Mouse (Mus musculus) cerebellum, adult (tissue): ENCODE measurements around the gene Rtraf.
A peak's percentile ranks its signal among the peaks of the same experiment; 100 is the strongest.
"Not testable (repeated sequence)": the region's sequence is repeated elsewhere in the genome, so short reads cannot be mapped to it uniquely, and the experiment has no call there.

Experiments used
- ATAC-seq: cut with Nextera tagmentation; 2 replicates; pipeline ENCODE4 v1.9.2; 2017; ENCODE audit warnings: mild to moderate bottlenecking, moderate library complexity, mixed read lengths; ENCODE audit not compliant: insufficient number of reproducible peaks, low FRiP score, low TSS enrichment

Gene Rtraf

DNA sequence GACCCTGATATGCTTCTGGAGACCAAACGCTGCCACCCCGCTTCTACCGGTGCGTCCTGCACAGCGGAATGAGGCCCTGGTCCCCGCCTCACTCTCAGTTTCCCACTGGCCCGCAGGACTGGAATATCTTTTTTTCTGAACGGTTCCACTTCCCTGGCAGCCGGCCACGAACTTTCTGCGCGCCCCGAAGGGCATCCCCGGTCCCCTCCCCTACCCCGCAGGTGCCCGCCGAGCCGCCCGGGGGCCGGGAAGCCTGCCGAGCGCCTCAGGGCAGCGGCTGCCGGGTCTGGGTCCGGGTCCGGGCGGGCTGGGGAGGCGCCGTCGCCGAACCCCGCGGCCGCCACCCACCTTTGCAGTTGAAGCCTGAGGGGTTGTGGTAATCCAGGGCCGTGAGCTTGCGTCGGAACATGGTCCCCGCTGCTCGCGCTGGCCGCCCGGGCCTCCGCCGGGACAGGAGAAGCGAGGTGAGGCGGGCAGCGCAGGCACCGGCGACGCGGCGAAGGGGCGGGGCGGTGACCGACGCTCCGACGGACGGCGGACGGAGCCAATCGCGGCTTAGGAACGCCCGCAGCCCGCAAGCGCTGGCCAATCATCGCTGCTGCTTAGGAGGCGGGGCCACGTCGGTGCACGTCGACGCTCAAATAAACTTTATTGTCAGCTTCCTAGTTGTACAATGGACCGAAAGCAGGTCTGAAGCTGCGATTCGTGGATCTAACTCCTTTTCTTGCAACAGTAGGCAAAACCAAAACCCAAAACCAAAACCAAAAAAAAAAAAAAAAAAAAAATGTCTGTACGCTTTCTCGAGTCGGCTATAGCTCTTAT is at the start of gene Rtraf:
Rtraf (minus strand) TSS at position 504 of the 822 bp plus-strand sequence.
- ATAC-seq = peak; percentile 98

DNA sequence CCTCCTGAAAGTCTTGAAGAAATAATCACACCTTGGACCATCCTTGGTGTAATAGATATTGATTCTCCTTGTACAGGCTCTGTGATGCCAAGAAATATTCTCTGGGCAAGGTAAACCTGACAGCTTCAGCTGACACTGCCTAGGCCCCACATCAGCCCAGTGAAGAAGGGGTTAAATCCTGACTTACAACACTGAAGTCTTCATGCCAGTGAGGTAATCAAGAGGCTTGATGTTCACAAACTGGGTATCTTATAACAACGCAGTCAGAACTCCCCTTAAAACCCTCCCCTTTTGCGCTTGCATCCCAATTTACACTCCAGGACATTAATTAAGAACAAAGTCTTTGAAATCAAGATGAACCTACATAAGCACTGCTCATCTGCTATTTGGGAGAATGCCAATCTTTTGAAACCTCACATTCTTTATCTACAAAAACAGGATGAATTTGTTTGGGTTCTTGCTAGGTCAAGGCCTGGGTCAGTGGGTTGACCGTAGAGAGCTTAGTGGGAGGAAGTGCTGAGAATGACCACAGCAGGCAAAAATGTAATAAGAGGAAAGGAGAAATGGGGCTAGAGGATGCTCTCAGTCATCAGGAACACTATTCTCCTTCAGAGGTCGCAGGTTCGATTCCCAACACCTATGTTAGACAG is 43.8 kb upstream of the Rtraf start:
- no peak for ATAC-seq

- ATAC-seq = not testable (repeated sequence)
Measured at GRCm38 (mm10) chr14:19865121-19865520, 41.5 kb upstream of the Rtraf start.

DNA sequence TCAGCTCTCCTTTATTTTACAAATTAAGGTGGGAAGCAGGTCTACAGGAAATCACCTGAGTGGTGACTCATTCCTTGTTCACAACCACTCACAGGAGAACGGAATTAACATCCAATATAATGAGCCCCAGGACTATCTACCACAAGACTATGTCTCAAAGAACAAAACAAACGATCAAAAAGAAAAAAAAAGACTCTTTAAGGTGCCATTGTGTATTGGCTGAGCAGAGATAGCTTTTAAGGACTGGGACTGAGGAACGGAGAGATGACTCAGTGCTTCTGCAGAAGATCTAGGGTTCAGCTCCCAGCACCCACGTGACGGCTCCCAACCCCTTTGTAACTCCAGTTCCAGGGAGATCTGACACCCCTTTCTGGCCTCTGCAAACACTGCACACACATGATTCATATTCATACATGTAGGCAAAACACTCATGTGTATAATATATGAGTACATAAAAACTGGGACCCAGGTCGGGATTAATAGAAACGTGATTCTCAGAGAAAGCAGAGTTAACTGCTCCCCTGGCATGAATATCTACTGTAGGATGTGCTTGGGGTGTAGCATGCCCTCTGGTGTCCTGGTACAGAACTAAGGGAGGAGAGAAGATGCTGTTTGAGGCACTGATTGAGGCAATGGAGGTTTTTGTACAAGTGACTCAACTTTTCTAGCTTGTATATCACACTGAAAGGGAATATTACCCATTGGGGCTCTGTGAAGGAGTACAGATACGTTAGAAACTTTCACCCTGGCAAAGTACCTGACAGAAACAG is 37.9 kb upstream of the Rtraf start:
- no peak for ATAC-seq

- no peak for ATAC-seq
Measured at GRCm38 (mm10) chr14:19860281-19860680, 36.7 kb upstream of the Rtraf start.

GRCm38 (mm10) chr14:19858808-19859776 is 35.5 kb upstream of the Rtraf start:
- peak; percentile 72 for ATAC-seq

DNA sequence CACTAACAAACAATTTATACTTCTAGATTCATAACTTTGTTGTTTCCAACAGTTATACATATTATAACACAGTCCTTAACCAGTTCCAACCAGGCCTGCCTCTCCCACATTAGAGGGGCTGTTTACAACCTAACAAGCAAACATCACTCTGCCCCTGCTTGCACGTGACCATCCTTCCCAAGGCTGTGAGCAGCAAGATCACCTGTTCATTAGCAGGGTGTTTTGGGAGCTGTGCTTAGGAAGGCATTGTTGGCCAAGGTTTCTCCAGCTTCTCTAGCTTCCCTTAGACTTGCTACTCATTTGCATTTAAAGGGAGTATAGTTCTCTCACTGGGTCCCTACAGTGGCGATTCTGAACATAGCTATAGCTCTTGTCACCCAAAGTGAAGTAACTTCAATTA is 34.7 kb upstream of the Rtraf start:
- ATAC-seq = no peak

- ATAC-seq = no peak
Measured at GRCm38 (mm10) chr14:19853471-19853870, 29.8 kb upstream of the Rtraf start.

- peak; percentile 79 for ATAC-seq
Measured at GRCm38 (mm10) chr14:19839600-19840332, 16.1 kb upstream of the Rtraf start.

DNA sequence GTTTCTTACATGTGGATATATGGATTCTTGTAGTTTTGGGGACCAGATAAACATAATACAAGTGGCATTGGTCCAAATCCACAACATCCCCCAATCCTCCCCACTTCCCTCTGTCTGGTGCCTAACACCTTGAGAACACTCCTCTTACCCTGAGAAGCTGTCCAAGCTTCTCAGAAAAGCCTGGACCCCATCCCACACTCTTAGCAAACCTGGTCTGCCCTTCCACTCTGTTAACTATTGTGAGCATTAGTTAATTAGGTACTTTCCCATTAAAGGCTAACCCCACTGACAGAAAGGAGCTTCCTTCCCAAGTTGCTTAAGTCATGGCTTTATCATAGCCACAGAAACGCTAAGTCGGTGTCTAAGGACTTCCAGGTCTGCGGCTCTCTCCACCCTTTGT is 12.7 kb upstream of the Rtraf start:
- no peak for ATAC-seq

DNA sequence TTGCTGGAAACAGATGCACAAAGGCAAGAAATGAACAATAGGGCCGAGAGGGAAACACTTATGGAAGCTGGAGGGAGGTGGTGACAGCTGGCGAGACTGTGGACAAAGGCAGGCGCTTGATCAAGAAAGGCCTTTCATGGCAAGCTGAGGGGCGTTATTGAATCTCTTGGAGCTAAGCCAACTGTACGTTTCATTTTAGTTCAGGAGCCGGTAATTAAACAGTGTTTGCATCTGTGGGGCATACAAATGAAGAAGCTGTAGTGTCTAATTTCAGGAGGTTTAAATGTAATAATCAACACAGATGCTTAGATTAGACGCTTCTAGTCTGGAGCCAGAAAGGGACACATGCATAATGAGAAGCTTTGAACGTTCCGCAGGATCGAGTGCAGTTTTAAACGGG is 1.9 kb upstream of the Rtraf start:
- ATAC-seq = no peak

- no peak for ATAC-seq
Measured at GRCm38 (mm10) chr14:19821686-19822085, 1.9 kb downstream of the Rtraf start.

GRCm38 (mm10) chr14:19817949-19818348 is 5.7 kb downstream of the Rtraf start:
- no peak for ATAC-seq

DNA sequence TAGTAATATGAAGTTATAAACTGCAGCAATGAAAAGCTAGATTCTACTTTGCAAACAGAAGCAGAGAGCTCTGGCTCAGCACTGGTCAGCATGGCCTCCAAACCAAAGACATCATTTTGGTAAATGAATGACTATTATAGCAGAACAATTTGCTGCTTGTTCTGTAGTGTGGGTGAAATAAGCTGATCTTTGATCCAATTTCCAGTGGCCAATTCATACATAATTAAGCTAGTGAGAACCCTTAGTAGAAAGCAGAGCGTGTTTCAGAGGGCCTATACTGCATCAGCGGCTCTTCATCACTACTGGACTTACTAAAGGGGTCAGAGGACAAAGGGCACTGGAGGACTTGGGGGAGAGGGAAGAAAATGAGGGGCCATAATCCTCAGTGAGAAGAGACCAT is 10.6 kb downstream of the Rtraf start:
- ATAC-seq = no peak

- ATAC-seq = no peak
Measured at GRCm38 (mm10) chr14:19809934-19810333, 13.7 kb downstream of the Rtraf start.

DNA sequence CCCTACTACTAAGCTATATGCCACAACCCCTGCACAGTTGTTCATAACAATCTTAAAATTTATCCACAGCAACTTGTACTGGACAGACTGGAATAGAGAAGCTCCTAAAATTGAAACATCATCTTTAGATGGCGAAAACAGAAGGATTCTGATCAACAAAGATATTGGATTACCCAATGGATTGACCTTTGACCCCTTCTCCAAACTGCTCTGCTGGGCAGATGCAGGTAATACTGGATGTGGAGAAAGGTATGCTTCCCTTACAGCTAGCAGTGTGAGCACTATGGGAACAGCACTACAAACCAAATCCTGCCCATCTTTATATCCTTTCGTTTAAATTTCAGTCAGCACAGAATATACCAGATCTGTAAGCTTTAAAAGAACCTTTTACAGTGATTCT is 15.8 kb downstream of the Rtraf start:
- ATAC-seq = no peak

GRCm38 (mm10) chr14:19807339-19807738 is 16.3 kb downstream of the Rtraf start:
- no peak for ATAC-seq

- no peak for ATAC-seq
Measured at GRCm38 (mm10) chr14:19803623-19804022, 20.0 kb downstream of the Rtraf start.

DNA sequence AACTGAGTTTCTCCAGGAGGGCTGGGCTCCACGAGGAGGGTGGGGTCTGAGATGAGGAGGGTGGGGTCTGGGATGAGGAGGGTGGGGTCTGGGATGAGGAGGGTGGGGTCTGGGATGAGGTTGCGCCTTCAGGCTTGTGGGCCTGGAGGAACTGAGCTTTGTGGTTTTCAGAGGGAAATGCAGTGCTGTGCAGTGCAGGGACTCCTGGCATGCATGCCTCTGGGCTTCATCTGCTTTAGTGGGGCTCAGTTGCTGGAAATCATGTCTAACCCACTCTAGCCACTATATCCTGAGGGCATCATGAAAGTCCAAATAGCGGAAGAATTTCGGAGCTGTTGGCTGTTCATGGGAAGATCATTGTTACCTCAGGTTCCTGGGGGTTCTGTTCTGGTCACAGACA is 20.4 kb downstream of the Rtraf start:
- no peak for ATAC-seq
